Mouse (Mus musculus) kidney, embryonic 16.5 days (tissue): ENCODE results near the gene Cyp46a1. TPM values are rescaled to one million over a fixed set of nuclear protein-coding genes. Genes with fewer than 3 reads are reported as not detected.

Experiments
- ATAC-seq: fragments of 200-750 bp; cut with Nextera tagmentation; 2 replicates; pipeline ENCODE4 v1.8.0; 2017; ENCODE audit warnings: moderate TSS enrichment; ENCODE audit not compliant: low FRiP score, low TSS enrichment
- H3K27ac ChIP-seq: fragments of 300-500 bp; sonication (generic); 2 replicates; pipeline ENCODE4 v1.5.1; 2014; ENCODE audit warnings: low read length
- H3K27me3 ChIP-seq: fragments of 300-500 bp; sonication (generic); 2 replicates; pipeline ENCODE4 v1.6.1; 2014; ENCODE audit warnings: low read length, control low read depth, mixed read lengths; ENCODE audit not compliant: insufficient read depth
- H3K36me3 ChIP-seq: fragments of 300-500 bp; sonication (generic); 2 replicates; pipeline ENCODE4 v1.6.1; 2014; ENCODE audit warnings: low read length, control low read depth, mixed read lengths; ENCODE audit not compliant: insufficient read depth
- H3K4me1 ChIP-seq: fragments of 300-500 bp; sonication (generic); 2 replicates; pipeline ENCODE4 v1.6.1; 2014; ENCODE audit warnings: low read length, control low read depth, mixed read lengths; ENCODE audit not compliant: insufficient read depth
- H3K4me2 ChIP-seq: fragments of 300-500 bp; sonication (generic); replicated peaks from 2 replicates; pipeline ENCODE4 v1.6.1; 2014; ENCODE audit warnings: low read depth, low read length
- H3K4me3 ChIP-seq: fragments of 300-500 bp; sonication (generic); 2 replicates; pipeline ENCODE4 v1.5.1; 2014; ENCODE audit warnings: mild to moderate bottlenecking, low read length
- H3K9ac ChIP-seq: fragments of 300-500 bp; sonication (generic); replicated peaks from 2 replicates; pipeline ENCODE4 v1.6.1; 2014; ENCODE audit warnings: low read length
- H3K9me3 ChIP-seq: fragments of 300-500 bp; sonication (generic); 2 replicates; pipeline ENCODE4 v1.6.1; 2016; ENCODE audit warnings: low read length, control low read depth
- WGBS: fragments of 180-500 bp; shearing (Covaris S2); extraction: QIAGEN DNeasy Blood & Tissue Kit; methylation state at CpG from one replicate; pipeline ENCODE4 v1.1.7; 2014; 5-methylcytosine and 5-hydroxymethylcytosine counted together
- polyA plus RNA-seq: library from polyadenylated mRNA; unstranded; fragments of >200 nt; fragmentation: Nextera tagmentation; extraction: Ambion mirVana; gene quantifications from 2 replicates; pipeline ENCODE4 v1.2.1, GENCODE M21; 2015

The Cyp46a1 gene
- polyA plus RNA-seq, 1 experiment from 2014 or later: 11.8 TPM

DNA sequence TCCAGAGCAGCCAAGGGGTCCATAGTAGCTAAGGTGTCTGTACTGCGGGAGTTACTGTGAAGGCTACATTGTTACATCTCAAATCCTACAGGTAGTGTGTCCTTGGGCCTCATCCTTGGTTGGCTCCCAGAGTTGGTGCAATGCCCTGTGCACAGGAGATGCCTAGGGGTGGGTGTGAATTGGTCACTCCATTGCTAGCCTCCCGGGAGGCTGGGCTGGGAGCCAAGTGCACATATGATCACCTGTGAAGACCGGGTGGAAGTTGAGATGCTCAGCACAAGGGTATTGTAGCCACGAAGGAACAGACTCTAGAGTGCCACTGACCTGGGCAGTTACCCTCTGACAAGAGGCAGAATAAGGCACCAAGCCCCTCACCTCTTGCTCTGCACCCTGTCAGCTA, 58.9 kb downstream of the Cyp46a1 start:
- 66% methylated on average over 4 of the region's 4 CpGs for WGBS
- no peak overlapping the region for H3K4me3 ChIP-seq
- no peaks in the 10 kb centered on the region for H3K27me3 ChIP-seq
- peaks cover 53% of the 10 kb centered on the region for H3K4me1 ChIP-seq
- H3K27ac ChIP-seq: peak overlapping the region; percentile 73
- H3K36me3 ChIP-seq: no peaks in the 10 kb centered on the region
- H3K4me2 ChIP-seq: no peak overlapping the region
- no peak for ATAC-seq
- no peak overlapping the region for H3K9ac ChIP-seq
- H3K9me3 ChIP-seq: no peaks in the 10 kb centered on the region

DNA sequence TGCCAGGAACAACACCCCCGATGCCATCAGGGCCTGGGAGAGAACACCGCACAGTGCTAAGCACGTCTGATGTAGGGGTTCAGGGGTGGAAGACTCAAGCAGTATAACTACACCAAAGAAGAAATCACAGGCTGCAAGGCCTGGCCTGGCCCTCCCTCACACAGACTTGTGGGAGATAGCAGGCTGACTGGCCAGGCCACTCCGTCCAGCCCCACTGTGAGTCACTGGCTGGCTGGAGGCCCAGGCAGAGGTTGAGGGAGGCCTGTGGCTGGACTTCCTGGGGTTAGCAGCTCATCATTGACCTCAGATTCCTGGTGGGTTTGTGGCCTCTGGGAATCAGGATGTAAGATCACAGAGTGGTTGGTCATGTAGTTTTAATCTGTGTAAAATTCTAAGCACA, 59.5 kb downstream of the Cyp46a1 start:
- ATAC-seq: peak; percentile 79
- peak overlapping the region; percentile 19; the same call in 1 of the 2 replicates for H3K9ac ChIP-seq
- H3K27me3 ChIP-seq: no peaks in the 10 kb centered on the region
- no peaks in the 10 kb centered on the region for H3K9me3 ChIP-seq
- no peaks in the 10 kb centered on the region for H3K36me3 ChIP-seq
- peak overlapping the region; percentile 73 for H3K27ac ChIP-seq
- no peak overlapping the region for H3K4me2 ChIP-seq
- 53% methylated on average over 4 of the region's 4 CpGs for WGBS
- H3K4me1 ChIP-seq: peaks cover 53% of the 10 kb centered on the region
- no peak overlapping the region for H3K4me3 ChIP-seq

DNA sequence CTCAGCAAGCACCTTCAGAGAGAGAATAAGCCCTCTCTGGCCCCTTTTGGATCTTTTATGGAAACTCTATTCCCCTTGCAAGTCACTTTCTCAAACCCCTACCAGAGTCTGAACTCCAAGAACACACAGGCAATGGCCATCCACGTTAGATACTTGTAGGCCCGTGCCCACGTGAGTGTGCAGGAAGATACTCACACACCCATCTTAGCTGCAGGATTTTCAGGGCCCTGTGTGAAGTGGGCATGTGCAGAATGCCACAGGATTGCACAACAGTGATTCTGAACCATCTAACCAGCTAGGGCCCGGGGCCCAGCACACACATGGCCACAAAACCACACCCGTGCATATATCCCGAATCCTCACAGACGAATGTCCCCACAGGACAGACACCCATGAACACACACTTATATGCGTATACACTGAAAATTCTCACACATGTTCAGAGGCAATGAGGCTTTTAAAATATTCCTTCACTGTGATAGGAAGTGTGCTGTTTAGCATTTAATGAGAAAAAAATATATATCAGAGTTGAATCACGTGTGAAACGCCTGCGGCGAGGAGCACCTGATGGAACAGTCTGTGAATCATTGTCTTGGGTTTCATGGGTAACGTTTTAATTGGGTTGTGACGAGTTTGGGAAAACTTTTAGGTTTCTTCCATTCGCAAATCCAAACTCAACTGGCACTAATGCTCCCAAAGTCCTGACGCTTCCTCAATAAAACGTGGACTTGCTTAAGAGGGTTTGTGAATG, 60.5 kb downstream of the Cyp46a1 start:
- no peak overlapping the region for H3K4me3 ChIP-seq
- no peak for ATAC-seq
- peak overlapping the region; percentile 73; the same call in 1 of the 2 replicates for H3K27ac ChIP-seq
- no peaks in the 10 kb centered on the region for H3K36me3 ChIP-seq
- H3K4me2 ChIP-seq: no peak overlapping the region
- H3K27me3 ChIP-seq: no peaks in the 10 kb centered on the region
- no peak overlapping the region for H3K9ac ChIP-seq
- no peaks in the 10 kb centered on the region for H3K9me3 ChIP-seq
- H3K4me1 ChIP-seq: peaks cover 51% of the 10 kb centered on the region
- WGBS: 81% methylated on average over 17 of the region's 17 CpGs

DNA sequence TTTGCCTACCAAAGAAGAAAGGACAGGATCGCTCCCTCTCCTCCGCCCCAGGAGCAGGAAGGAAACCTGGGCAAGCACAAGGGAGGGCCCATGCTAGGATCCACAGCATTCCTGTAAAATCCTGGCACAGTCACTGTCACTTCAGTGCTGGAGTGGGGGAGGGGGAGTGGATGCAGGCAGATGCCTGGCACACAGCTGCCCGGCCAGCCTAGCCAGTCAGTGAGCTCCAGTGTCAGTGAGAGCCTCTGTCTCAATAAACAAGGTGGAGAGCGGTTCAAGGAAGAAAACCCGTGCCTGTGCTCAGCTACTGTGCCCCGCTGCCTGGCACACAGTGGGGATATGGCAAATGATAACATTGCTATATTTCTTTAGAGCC, 61.1 kb downstream of the Cyp46a1 start:
- H3K27me3 ChIP-seq: no peaks in the 10 kb centered on the region
- peaks cover 46% of the 10 kb centered on the region for H3K4me1 ChIP-seq
- no peak overlapping the region for H3K4me3 ChIP-seq
- no peak overlapping the region for H3K4me2 ChIP-seq
- H3K9me3 ChIP-seq: no peaks in the 10 kb centered on the region
- ATAC-seq: no peak
- no peak overlapping the region for H3K27ac ChIP-seq
- H3K9ac ChIP-seq: no peak overlapping the region
- 72% methylated on average over 6 of the region's 6 CpGs for WGBS
- H3K36me3 ChIP-seq: no peaks in the 10 kb centered on the region

DNA sequence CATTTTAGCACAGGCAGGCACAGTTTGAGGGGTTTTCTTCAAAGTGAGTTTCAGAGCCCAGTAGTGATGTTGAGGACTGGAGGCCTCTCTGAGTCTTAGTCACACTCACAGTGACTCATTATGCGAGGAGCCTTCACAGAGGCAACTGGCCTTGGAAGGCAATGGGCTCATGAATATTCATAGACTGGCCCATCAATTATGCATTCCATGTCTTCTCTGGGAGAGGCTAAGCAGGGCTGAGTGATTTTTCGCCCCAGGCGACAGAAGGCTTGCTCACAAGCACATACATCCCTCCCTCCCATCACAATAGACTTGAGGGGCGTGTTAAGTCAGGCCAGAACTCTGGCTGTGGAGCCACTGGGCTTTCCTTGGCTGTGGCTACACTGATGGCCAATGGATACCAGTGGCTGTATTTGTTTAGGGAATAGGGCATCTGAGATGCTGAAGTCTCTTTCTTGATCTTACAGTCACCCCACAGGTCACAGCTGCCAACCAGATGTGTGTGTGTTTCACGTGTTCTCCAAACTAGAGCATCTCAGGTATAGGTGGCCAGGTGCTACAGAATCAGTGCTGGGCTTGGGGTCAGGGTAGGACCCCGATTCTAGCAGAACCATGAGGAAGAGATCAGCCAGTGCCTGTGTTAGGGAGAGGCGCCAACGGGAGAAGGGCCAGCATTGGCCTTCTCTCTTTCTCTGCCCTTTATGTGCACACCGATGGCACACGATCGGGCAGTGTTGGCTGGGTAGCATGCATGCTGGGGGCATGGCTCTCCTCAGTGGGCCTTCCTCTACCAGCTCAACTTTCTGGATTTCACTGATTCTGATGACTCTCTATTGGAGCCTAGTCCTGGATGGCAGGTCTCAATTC, 62.1 kb downstream of the Cyp46a1 start:
- H3K9ac ChIP-seq: no peak overlapping the region
- no peaks in the 10 kb centered on the region for H3K9me3 ChIP-seq
- no peak overlapping the region for H3K4me2 ChIP-seq
- no peak overlapping the region for H3K4me3 ChIP-seq
- H3K27ac ChIP-seq: no peak overlapping the region
- H3K4me1 ChIP-seq: peaks cover 46% of the 10 kb centered on the region
- ATAC-seq: peak; percentile 64
- no peaks in the 10 kb centered on the region for H3K36me3 ChIP-seq
- H3K27me3 ChIP-seq: no peaks in the 10 kb centered on the region
- 81% methylated on average over 11 of the region's 11 CpGs for WGBS

DNA sequence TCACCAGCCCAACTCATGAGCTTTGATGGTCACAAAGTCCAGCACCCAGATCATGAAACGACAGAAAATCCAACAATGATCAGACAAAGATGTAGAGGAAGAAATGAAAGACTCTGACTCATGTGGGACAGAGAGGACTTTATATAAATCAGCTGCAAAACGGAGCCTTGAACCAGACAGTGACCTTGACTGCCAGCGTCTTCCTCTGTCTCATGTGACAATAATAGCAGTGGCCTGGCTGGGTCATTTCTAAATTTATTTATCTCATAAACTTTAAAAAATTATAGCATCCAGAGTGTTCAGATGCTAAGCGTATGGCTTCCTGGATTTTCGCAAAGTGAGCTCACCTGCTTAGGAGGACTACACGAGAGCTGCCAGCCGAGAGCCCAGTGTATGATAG, 64.5 kb downstream of the Cyp46a1 start:
- Histone ChIP-seq H3K4me3 (no peak overlapping the region), H3K27ac (no peak overlapping the region), H3K9ac (no peak overlapping the region), H3K36me3 (no peaks in the 10 kb centered on the region), H3K4me1 (peaks cover 26% of the 10 kb centered on the region), H3K9me3 (no peaks in the 10 kb centered on the region), H3K27me3 (no peaks in the 10 kb centered on the region), H3K4me2 (no peak overlapping the region)
- 72% methylated on average over 7 of the region's 7 CpGs for WGBS
- no peak for ATAC-seq

DNA sequence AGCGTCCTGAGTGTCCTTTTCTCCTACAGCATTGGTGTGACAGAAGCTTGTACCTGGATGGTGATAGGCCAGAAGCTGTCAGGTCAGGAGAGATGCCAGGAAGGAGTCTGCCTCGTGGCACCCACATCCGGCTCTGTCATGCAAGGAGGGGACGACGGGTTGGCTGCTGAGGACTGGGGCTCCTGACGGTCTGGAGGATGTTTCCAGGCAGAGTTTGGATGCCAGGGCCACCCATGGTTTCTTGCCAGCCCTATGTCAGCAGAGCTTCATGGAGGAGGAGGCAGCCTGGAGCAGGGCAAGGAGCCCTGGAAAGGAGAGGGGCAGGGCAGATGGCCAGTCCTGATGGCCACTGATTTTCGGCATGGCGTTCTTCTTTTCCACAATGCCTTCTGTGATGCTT, 65.0 kb downstream of the Cyp46a1 start:
- WGBS: 88% methylated on average over 8 of the region's 8 CpGs
- H3K4me1 ChIP-seq: peaks cover 26% of the 10 kb centered on the region
- H3K27me3 ChIP-seq: no peaks in the 10 kb centered on the region
- H3K27ac ChIP-seq: no peak overlapping the region
- H3K4me2 ChIP-seq: no peak overlapping the region
- H3K4me3 ChIP-seq: no peak overlapping the region
- ATAC-seq: no peak
- H3K9ac ChIP-seq: no peak overlapping the region
- no peaks in the 10 kb centered on the region for H3K9me3 ChIP-seq
- H3K36me3 ChIP-seq: no peaks in the 10 kb centered on the region

DNA sequence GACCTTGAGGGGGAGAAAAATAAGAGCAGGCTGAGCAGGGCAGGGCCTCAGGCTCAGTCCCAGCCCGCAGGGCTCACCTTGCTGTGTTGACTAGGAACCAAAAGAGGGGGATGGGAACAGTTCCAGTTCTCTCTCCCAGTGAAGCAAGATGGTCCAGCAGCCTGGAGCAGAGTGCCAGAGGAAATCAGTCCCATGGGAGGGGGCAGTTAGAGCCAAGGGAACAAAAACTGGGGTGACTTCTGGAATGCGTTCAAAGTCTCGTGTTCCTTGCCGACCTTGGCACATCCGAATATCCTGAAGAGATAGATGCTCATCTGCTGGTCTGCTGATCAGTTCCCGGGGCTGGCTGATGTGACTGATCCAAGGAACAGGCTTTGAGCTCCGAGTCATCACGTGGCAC, 66.8 kb downstream of the Cyp46a1 start:
- no peak overlapping the region for H3K27ac ChIP-seq
- H3K9ac ChIP-seq: no peak overlapping the region
- ATAC-seq: no peak
- H3K4me2 ChIP-seq: no peak overlapping the region
- H3K4me1 ChIP-seq: peaks cover 11% of the 10 kb centered on the region; the same call in 1 of the 2 replicates
- H3K27me3 ChIP-seq: no peaks in the 10 kb centered on the region
- WGBS: 78% methylated on average over 8 of the region's 8 CpGs
- no peaks in the 10 kb centered on the region for H3K36me3 ChIP-seq
- H3K4me3 ChIP-seq: no peak overlapping the region
- no peaks in the 10 kb centered on the region for H3K9me3 ChIP-seq

DNA sequence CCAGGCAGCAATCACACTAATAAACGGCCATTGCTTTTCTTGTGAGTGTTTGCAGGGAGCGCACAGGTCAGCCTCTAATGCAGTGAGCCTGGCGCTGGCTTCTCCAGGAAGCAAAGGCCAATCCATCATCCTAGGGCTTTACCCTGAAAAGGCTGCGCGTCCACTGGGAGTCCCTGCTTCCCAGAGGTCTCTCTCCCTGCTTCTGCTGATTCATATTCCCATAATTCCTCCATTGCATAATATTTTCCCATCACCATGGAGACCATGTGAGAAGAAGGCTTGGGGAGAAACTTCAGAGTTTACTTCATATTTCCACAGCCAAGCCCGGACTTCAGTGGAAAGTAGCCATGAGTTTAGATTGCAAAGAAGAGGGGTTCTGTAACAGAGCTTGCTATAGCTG, 69.8 kb downstream of the Cyp46a1 start:
- Histone ChIP-seq H3K36me3 (no peaks in the 10 kb centered on the region), H3K4me3 (no peak overlapping the region), H3K4me1 (peaks cover 12% of the 10 kb centered on the region; the same call in 1 of the 2 replicates), H3K4me2 (no peak overlapping the region), H3K9me3 (no peaks in the 10 kb centered on the region), H3K27ac (0 out of 2 replicates have a peak overlapping the region, but pooled peaks have one; percentile 64), H3K27me3 (no peaks in the 10 kb centered on the region), H3K9ac (no peak overlapping the region)
- WGBS: 45% methylated on average over 6 of the region's 6 CpGs
- ATAC-seq: peak; percentile 52; the same call in 1 of the 2 replicates

DNA sequence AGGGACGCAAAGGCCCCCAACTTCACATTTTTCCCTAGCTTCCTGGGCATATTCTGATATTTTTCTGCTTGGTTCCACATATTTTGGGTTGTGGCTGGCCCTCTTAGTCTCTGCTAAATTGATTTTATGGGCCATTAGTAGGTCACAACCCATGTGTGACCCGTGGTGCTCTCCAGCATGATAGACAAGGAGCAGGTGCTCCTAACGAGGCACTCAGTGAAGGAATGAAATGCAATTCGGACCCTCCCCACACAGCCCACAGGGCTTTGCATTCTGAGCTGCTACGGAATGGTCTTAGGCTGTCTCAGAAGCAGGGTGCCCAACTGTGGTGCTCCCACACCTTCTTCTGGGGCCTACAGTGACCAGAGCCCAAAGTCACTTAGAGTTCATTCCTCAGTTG, 74.9 kb downstream of the Cyp46a1 start:
- Histone ChIP-seq H3K4me1 (peaks cover 13% of the 10 kb centered on the region), H3K9ac (no peak overlapping the region), H3K4me3 (no peak overlapping the region), H3K27me3 (no peaks in the 10 kb centered on the region), H3K36me3 (no peaks in the 10 kb centered on the region), H3K27ac (no peak overlapping the region), H3K9me3 (no peaks in the 10 kb centered on the region), H3K4me2 (no peak overlapping the region)
- 45% methylated on average over 5 of the region's 5 CpGs for WGBS
- no peak for ATAC-seq
